Mouse (Mus musculus) spleen, postnatal 36 days (tissue): Measurements from ENCODE around the gene Hrh2.

Experiments
- DNase-seq, 2 experiments: peaks; one replicate each; pipeline ENCODE4 v3.0.0; 2022; ENCODE audit warnings: low spot score in 2 of 2, mixed read lengths in 1 of 2

The Hrh2 gene

GRCm38 (mm10) chr13:54215777-54216316, 23.9 kb downstream of the Hrh2 start:
- DNase-seq, result no peak

- DNase-seq, result peak; percentile 62 to 74
Measured at GRCm38 (mm10) chr13:54218341-54218740, 26.4 kb downstream of the Hrh2 start.

- DNase-seq, result no peak
Measured at GRCm38 (mm10) chr13:54221631-54222179, 29.8 kb downstream of the Hrh2 start.

GRCm38 (mm10) chr13:54222921-54223769, 31.2 kb downstream of the Hrh2 start:
- peak; percentile 65 to 76 for DNase-seq

GRCm38 (mm10) chr13:54227916-54228483, 36.1 kb downstream of the Hrh2 start:
- no peak for DNase-seq

- no peak for DNase-seq
Measured at GRCm38 (mm10) chr13:54230081-54230480, 38.2 kb downstream of the Hrh2 start.

GRCm38 (mm10) chr13:54231868-54232267, 39.9 kb downstream of the Hrh2 start:
- DNase-seq, result no peak

- no peak for DNase-seq
Measured at GRCm38 (mm10) chr13:54237512-54237911, 45.6 kb downstream of the Hrh2 start.

- DNase-seq, result no peak
Measured at GRCm38 (mm10) chr13:54238585-54239323, 46.8 kb downstream of the Hrh2 start.

GRCm38 (mm10) chr13:54242380-54242779, 50.5 kb downstream of the Hrh2 start:
- DNase-seq, result peak; percentile 43 to 45

GRCm38 (mm10) chr13:54245204-54245603, 53.3 kb downstream of the Hrh2 start:
- no peak for DNase-seq

GRCm38 (mm10) chr13:54247545-54247944, 55.6 kb downstream of the Hrh2 start:
- DNase-seq, result peak; percentile 65 to 71

GRCm38 (mm10) chr13:54248436-54248995, 56.6 kb downstream of the Hrh2 start:
- no peak for DNase-seq

- DNase-seq, result no peak
Measured at GRCm38 (mm10) chr13:54249007-54249406, 57.1 kb downstream of the Hrh2 start.

GRCm38 (mm10) chr13:54250346-54250745, 58.4 kb downstream of the Hrh2 start:
- no peak for DNase-seq

- no peak for DNase-seq
Measured at GRCm38 (mm10) chr13:54251541-54252225, 59.8 kb downstream of the Hrh2 start.

- DNase-seq, result no peak
Measured at GRCm38 (mm10) chr13:54257580-54258223, 65.8 kb downstream of the Hrh2 start.

GRCm38 (mm10) chr13:54258231-54258743, 66.4 kb downstream of the Hrh2 start:
- no peak for DNase-seq

- DNase-seq, result no peak
Measured at GRCm38 (mm10) chr13:54260318-54260717, 68.4 kb downstream of the Hrh2 start.
